Mouse (Mus musculus): ENCODE data around the gene Disp1.

Gene Disp1

DNA sequence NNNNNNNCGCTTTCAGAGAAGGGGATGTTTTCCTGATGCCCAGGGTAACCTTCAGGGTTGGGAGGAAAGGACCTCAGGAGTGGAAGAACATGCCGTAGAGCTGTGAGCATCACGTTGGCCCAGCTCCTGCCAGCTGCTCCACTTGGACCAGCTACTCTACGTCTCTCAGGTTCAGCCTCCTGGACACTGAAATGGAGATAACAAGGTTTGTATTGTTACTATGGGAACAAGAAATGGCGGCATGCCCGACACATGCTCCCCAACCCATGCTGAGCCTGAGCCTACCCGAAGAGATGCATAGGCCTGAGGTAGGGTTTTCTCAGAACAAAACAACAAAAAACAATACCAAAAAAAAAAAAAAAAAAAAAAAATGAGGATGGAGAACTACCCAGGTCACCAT, 179.6 kb downstream of the Disp1 start:
- DNase-seq (ENCODE audit: low read depth, low spot score), result no peak

DNA sequence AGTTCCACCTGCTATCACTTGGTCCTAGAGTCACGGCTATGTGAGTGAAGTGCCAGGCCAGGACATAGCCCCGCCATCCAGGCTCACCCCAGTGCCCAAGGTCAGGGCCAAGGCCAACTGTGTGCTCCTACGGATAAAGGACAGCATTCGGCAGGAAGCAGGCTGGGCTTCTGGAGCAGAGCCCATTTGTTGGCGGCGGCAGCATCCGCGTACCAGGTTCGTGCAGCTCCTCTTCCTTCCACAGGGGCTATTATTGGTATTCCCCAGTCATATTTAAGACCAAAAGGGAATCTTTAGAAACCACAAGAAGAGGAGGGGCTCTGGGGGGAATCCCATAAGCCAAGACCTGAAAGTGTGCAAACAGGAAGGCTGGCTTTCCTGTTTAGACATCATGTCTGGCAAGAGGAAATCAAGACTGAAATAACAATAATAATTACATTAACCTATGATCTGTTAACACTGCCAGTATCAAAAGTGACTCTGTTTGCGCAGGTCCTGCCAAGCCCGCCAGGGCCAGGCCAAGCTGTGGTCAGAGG, 180.4 kb downstream of the Disp1 start:
- DNase-seq (ENCODE audit: low read depth, low spot score), result no peak

DNA sequence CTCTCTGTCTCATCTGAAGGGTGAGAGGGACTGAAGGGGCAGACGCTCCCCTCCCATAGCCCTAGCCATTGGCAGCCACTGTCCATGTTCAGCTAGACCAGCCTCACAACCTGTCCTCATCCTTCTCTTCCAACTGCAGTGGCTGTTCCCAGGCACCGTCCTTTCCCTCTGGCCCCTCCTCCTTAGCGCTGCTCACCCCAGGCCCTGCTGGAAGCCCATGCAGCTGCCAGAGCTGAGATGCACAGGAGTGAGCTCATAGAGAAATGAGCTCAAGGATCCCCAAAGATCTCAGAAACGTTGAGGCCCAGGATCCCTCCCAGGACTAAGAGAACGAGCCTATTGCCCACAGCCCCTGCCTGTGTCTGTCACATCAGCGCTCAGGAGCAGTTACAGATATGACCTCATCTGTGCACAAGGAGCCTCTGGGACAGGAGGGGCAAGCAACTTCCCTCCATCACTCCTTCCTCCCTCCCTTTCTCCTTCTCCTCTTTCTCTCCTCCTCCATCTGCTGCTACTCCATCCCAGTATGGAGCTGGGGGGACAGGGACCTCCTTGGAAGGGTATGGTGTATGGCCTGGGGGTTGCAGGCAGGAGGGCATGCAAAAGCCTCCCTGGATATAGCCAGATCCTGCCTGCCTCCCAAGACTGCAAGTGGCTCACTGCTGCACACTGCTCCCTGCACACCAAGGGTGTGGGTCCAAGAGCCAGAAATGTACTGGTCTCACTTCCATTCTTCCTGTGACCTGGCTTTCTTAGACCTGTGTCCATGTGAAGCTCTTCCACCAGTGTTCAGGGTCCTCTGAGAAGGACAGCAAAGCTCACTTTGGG, 181.2 kb downstream of the Disp1 start:
- DNase-seq (ENCODE audit: low read depth, low spot score), result no peak

DNA sequence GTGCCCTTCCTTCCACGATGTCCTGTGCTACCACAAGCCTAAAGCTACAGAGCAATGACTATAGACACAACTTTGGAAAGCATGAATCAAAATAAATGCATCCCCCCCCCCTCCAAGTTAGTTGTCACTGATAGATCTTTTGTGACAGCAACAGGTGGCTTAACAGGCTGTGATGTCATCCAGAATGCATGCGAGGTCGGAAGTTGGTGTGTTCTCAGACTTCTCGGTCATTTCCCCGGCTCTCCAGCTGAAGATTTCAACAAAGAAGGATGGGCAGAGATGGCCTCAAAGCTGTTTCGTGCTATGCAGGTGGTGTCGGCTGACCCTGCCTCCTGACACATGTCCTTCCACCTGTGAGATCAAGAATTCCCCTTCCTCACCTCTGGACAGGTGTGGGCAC, 181.9 kb downstream of the Disp1 start:
- DNase-seq (ENCODE audit: low read depth, low spot score), result no peak
